Mouse (Mus musculus) frontal cortex, postnatal 10 days (tissue): ENCODE measurements around the gene Galnt7.

ENCODE experiments used
- DNase-seq, 2 experiments: peaks; one replicate each; pipeline ENCODE4 v3.0.0; 2022; ENCODE audit warnings: low spot score in 2 of 2, mixed read lengths in 1 of 2

The Galnt7 gene

DNA sequence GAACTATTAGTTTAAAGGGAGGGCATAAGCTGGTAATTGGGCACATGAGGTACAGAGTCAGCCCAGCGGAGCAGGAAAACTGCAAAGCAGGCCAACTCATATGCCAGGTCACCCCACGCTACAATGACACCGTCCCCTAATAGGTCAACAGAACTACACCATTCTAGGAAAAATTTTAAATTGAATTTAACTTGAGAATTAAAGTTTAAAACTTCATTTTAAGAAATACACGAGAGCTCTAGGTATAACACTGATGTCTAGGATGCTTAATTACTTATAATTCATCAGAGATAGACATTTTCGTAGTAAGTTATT, 67.7 kb downstream of the Galnt7 start:
- no peak for DNase-seq

GRCm38 (mm10) chr8:57584416-57585127, 68.3 kb downstream of the Galnt7 start:
- DNase-seq, result no peak

DNA sequence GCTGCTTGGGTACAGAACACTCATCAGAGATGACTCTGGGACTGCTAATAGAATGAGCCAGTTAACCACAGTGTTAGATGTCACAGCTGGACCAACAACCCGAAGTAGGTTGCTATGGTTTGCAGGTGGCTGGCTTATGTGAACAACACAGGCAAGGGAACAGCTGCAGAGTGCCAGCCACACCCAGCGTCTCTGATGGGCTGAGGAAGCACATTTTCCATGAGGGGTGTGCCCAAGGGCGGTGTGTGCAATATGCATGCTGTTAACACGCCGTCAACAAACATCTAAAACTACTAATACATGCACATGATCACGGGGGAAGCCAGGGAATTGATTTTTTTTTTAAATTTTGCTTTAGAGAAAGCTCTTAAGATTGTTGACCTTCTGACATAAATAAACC, 73.0 kb downstream of the Galnt7 start:
- no peak for DNase-seq

GRCm38 (mm10) chr8:57577301-57577700, 75.5 kb downstream of the Galnt7 start:
- no peak for DNase-seq

GRCm38 (mm10) chr8:57576238-57576637, 76.6 kb downstream of the Galnt7 start:
- DNase-seq, result no peak

GRCm38 (mm10) chr8:57575336-57575735, 77.5 kb downstream of the Galnt7 start:
- no peak for DNase-seq

DNA sequence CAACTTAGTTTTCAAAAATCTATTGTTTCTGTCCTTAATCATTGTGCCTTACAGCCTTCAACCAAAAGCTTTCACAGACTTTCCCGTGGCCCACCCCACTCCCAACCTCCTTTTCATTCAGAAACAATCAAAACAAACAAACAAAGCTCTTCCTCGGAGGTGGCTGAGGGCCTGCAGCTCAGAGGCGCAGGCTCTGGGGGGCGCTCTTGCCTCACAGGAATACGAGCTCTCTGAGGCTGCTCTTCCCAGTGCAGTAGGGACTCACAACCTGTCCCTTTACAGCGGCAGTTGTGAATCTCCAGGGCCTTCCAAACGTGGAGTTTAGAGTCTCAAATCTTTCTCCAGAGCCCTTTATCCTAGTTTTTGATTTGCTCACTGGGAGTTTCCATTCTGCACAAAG, 78.4 kb downstream of the Galnt7 start:
- peak; percentile 43 to 70 for DNase-seq

DNA sequence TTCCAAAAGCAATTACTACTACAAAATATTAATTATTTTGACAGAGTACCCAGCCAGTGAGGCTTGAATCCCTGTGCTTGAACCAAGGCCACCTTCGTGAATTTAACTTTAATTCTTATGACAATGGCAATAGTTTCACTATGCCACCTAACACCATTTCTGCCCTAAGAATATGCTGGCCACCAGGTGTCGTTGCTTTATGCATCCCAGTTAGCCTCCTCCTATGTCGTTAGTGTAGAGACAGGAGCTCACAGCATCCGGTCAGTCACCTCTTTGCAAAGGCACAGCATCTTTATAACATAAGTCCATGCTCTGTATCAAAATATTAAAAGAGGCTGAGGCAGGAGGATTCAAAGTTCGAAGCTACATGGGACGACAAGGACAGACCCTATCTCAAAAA, 79.0 kb downstream of the Galnt7 start:
- no peak for DNase-seq

- no peak for DNase-seq
Observed at GRCm38 (mm10) chr8:57569886-57570285, 82.9 kb downstream of the Galnt7 start.

- DNase-seq, result no peak
Observed at GRCm38 (mm10) chr8:57569400-57569795, 83.4 kb downstream of the Galnt7 start.

GRCm38 (mm10) chr8:57568633-57569399, 84.0 kb downstream of the Galnt7 start:
- no peak for DNase-seq

- no peak for DNase-seq
Observed at GRCm38 (mm10) chr8:57567998-57568397, 84.8 kb downstream of the Galnt7 start.

- DNase-seq, result no peak
Observed at GRCm38 (mm10) chr8:57565039-57565438, 87.8 kb downstream of the Galnt7 start.

GRCm38 (mm10) chr8:57563726-57564125, 89.1 kb downstream of the Galnt7 start:
- DNase-seq, result no peak

DNA sequence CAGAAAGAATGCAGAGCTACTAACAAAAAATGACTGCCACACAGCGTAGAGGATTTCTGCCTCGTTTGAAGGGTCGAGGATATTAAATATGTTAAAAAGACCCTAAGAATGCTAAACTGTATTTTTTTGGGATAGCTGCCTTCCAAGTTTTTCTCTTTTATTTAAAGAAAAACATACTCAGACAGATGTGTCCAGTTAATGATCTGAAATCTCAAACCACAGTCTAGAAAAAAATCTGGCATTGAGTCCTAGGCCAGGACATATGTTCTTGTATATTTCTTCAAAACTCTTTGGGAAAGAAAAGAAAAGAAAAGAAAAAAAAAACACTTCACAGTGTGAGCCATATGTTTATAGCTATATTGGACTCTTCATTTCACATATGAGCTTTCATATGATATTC, 90.1 kb downstream of the Galnt7 start:
- DNase-seq, result no peak

- DNase-seq, result no peak
Observed at GRCm38 (mm10) chr8:57560926-57561325, 91.9 kb downstream of the Galnt7 start.

DNA sequence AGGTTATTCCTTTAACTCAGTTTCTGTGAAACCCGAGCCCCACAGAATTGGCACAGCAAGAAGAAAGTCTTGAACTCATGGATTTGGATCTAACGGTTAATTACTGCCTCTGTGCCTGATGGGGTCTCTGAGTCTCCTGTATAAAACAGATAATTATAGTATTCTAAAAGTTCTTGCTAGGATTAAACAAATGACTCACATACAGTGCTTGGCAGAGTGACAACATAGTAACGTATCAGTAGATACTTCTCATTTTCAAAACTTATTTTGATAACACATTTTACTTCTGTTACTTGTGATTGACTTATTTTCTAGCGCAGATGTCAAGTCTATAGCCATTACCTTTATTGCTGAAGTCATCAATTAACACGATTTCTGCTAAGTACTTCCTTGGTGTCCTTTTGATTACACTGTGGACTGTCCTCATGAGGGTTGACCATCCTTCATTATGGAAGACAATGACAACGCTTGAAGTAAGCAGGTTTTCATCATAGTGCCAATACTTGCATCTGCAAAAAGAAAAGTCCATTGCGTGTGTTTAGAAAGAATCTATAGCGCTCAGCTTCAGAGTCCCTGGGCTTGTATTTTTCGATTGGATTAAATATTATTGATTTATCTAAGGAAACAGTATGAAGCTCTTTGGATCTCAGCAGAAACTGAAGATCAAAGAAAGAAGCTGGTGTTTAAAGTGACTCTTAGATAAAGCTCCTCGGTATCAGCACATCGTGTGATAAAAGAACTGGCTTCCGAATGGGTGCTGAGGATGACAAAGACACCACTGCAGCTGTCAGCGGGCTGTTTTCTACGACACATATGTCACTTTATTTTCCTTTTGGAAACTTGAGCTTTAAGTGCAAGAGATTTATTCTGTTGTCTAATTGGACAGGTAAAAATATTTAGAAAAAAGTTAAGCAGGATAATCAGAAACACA, 100.5 kb downstream of the Galnt7 start:
- DNase-seq, result no peak

DNA sequence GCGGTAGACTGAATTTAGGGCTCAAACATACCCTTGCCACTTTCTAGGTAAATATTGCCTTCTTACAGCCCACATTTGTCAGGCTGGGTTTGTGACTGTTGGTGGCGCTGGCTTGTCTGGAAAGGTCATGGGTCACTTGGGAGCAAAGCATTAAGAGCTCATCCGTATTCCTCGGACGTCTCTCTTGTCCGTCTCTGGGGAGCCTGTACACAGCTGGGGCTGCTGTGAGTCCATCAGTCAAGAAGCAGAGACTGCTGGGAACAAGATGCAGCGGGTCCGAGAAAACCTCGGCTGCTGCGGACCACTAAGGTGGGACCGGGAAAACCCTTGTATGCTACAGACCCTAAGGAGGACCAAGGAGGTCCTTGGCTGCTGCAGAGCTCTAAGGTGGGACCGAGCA, 105.3 kb downstream of the Galnt7 start:
- no peak for DNase-seq

DNA sequence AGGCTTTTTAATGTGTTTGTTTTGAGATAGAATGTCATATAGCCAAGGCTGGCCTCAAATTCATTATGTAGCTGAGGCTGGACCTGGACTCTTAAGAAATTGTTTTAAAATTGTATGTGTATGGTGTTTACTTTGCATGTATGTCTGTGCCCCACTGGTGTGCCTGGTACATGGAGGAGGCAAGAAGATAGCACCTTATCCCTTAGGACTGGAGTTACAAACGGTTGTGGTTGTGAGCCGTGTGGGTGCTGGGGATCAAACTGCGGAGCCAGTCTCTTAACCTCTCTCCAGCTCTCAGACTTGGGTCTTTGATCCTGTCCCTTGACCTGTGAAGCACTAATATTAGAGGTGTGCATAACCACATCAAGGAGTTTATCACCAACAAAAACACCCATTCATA, 106.0 kb downstream of the Galnt7 start:
- DNase-seq, result no peak

DNA sequence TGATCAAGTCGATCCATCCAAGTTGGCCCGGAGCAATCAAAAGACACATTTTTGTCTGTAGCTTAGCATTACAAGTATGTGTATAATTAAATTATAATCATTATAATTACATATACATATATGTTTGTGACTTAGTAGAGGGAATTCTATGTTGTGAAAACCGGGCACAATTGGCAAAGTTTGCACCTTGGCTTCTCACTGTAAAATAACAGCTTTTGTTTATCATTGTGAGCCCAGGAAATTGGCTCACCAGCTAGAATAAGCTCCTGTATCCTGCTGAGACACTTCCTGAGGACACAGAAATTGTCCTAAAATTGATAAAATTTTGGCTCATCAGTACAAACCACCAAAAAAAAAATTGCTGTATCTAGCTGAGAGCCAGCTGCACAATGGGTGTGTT, 106.4 kb downstream of the Galnt7 start:
- DNase-seq, result no peak

DNA sequence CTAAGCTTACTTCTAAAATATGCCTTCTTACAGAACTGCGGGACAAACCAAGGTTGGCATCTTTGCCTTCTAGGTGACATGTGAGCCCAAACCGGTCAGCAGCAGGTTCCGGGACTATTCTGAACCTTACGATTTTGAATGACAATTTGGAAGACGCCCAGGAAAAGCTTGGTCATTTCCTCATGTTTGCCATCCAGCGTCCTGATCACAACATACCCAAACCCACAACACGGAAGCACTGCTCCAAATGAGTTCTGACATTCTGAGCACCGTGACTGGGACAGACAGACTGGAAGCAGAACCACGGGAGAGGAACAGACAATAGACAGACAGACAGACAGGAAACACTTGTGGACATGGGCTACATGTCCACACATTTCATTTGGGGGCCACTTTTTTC, 111.4 kb downstream of the Galnt7 start:
- DNase-seq, result no peak

DNA sequence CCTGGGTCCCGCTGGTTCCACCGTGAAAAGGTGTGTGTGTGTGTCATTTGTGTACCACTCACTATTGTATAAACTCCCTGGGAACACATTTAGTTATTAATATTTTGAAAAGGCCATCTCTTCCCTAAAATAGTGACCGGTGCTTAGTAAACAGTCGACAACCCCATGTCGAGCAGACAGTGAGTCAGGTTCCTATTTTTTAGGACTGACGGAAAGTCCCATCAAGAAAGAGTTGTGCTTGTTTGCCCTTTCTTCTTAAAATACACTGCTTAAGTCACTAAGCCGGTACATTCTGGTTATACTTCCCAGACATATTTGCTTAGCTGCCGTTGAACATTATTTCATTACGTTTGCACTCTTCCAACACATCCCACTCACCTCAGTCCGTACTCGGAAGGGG, 111.9 kb downstream of the Galnt7 start:
- no peak for DNase-seq
